Mouse (Mus musculus) bone marrow, adult 2 months (tissue): Measurements from ENCODE around the gene Fam227a.

Experiments
- CTCF ChIP-seq: fragments of 200-500 bp; IDR thresholded peaks from 2 replicates; pipeline ENCODE4 v1.5.1; 2011; ENCODE audit warnings: low read length, control low read depth; ENCODE audit not compliant: control insufficient read depth, insufficient read depth
- POLR2A ChIP-seq: fragments of 200-500 bp; IDR thresholded peaks from 2 replicates; pipeline ENCODE4 v1.6.1; 2011; ENCODE audit warnings: low read depth, mild to moderate bottlenecking, control low read depth, low read length, borderline replicate concordance; ENCODE audit not compliant: control insufficient read depth

DNA sequence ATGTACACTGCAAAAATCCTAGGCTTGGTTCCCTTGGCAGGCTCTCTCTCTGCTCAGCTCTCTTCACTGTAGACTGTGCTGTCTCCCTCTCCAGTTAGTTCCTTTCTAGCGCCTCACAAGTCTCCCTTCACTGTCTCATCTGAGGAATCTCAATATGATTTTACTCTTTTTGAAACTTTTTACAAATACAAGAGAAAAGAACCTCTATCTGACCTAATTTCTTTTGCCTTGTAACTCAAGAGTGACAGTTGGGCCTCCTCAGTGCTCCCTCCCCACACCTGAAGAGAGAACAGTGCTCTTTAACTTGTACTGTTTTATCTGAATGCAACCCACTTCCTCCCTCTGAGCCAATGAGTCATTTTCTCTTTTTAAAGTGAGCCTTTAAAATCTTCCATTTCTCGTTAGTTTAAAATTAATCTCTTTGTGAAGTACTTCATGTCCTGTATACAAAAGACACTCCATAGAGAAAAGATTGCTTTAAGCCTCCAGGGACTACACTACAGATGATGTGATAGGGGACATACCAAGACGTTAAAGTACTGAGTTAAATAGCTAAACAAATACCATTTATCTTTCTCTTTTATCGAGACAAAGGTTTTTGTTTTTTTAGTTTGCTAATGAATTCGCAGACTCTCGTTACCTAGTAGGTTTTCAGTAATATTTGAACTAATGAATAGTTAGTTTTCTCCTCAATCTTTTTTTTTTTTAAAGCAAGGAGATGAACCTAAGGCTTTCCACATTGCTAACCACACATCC lies 80.9 kb downstream of the Fam227a start:
- TF ChIP-seq CTCF (no peak), POLR2A (no peak)
